Mouse (Mus musculus): ENCODE results near the gene Gja4. TPM values are rescaled to one million over a fixed set of nuclear protein-coding genes. Genes with fewer than 3 reads are reported as not detected.
A peak's percentile ranks its signal among the peaks of the same experiment; 100 is the strongest.

The Gja4 gene
- polyA plus RNA-seq (2021), result 0.12 TPM

DNA sequence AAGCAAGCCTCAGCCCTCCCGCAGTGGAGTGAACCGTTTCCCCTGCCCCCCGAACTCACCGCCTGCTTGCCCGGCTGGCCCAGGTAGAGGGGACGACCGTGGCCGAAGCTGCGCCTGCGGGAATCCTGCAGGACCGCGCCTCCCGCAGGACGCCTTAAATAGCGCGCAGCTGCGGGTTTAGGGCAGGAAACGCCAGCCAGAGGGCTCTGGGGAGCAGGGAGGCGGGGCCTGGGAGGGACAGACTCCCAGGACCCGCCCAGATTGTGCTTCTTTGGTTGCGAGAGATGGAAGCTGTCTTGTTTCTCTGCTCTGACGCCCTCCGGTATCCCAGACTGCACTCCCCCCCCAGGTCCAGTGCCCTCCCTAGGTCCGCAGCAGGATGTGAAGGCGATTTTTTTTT is at the start of gene Gja4:
Gja4 (minus strand) TSS at position 179 of the 400 bp plus-strand sequence.
- peak; percentile 94 for ATAC-seq
- TF ChIP-seq CTCF (IDR thresholded peaks at IDR 0.05), result peak; percentile 65
- peaks cover 4% of the 10 kb centered on the region for H3K27me3 ChIP-seq
- POLR2A ChIA-PET, result no interaction called here
- CTCF ChIA-PET, result interaction anchor here (0.7 to 1.4 kb wide), 4 partner anchors 10 to 70 kb away, joined by 3 to 4 read pairs (median 3); partner anchors contain the start of gene Smim12
- in situ Hi-C loops (cut with MboI; ENCODE audit: low pct_unique_long_range_greater_than_20kb), result no loop called here
- DNase-seq (ENCODE audit: low read depth, low spot score), result no peak

GRCm38 (mm10) chr4:127363331-127363730 is 49.5 kb upstream of the Gja4 start:
- POLR2A ChIA-PET, result no interaction called here
- H3K27me3 ChIP-seq, result no peaks in the 10 kb centered on the region
- DNase-seq (ENCODE audit: low read depth, low spot score), result no peak
- no peak for TF ChIP-seq CTCF (IDR thresholded peaks at IDR 0.05)
- in situ Hi-C loops (cut with MboI; ENCODE audit: low pct_unique_long_range_greater_than_20kb), result loop anchor here (10.0 kb wide), 2 partner anchors 109 to 1181 kb away; no protein-coding TSS in a partner anchor
- CTCF ChIA-PET, result interaction anchor here (0.8 to 1.7 kb wide), 3 partner anchors 9 to 32 kb away, joined by 3 to 7 read pairs (median 3); no protein-coding TSS in a partner anchor
- ATAC-seq, result no peak

DNA sequence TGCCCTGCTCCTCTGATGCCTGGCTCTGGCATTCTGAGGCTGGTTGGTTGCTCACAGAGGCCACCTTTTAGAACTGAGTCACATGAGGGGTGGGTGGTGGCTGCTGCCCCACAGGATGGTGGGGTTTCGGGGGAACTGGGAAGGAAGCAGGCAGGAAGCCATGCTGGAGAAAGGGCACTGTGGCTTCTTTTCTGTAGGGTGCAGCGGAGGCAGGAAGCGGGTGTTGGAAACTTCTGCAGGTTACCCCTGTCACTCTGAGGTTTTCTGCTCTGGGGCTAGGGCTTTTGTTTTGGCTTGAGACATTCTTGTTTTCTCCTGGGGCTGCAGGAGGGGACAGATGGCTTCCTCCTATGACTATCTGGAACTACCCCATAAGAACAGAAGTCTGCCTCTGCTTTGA is 48.7 kb upstream of the Gja4 start:
- in situ Hi-C loops (cut with MboI; ENCODE audit: low pct_unique_long_range_greater_than_20kb), result loop anchor here (10.0 kb wide), 2 partner anchors 108 to 1182 kb away; no protein-coding TSS in a partner anchor
- POLR2A ChIA-PET, result no interaction called here
- ATAC-seq (no peak), DNase-seq (ENCODE audit: low read depth, low spot score) (no peak)
- no peaks in the 10 kb centered on the region for H3K27me3 ChIP-seq
- CTCF ChIA-PET, result interaction anchor here (0.8 to 1.7 kb wide), 3 partner anchors 8 to 31 kb away, joined by 3 to 7 read pairs (median 3); no protein-coding TSS in a partner anchor
- no peak for TF ChIP-seq CTCF (IDR thresholded peaks at IDR 0.05)

- POLR2A ChIA-PET, result no interaction called here
- DNase-seq (ENCODE audit: low read depth, low spot score), result no peak
These were observed 44.2 kb upstream of the Gja4 start, which contains the start of gene Gjb5 for GRCm38 (mm10) chr4:127358018-127358417. Gene Gjb5, minus strand, starts transcription at chr4:127358181.

DNA sequence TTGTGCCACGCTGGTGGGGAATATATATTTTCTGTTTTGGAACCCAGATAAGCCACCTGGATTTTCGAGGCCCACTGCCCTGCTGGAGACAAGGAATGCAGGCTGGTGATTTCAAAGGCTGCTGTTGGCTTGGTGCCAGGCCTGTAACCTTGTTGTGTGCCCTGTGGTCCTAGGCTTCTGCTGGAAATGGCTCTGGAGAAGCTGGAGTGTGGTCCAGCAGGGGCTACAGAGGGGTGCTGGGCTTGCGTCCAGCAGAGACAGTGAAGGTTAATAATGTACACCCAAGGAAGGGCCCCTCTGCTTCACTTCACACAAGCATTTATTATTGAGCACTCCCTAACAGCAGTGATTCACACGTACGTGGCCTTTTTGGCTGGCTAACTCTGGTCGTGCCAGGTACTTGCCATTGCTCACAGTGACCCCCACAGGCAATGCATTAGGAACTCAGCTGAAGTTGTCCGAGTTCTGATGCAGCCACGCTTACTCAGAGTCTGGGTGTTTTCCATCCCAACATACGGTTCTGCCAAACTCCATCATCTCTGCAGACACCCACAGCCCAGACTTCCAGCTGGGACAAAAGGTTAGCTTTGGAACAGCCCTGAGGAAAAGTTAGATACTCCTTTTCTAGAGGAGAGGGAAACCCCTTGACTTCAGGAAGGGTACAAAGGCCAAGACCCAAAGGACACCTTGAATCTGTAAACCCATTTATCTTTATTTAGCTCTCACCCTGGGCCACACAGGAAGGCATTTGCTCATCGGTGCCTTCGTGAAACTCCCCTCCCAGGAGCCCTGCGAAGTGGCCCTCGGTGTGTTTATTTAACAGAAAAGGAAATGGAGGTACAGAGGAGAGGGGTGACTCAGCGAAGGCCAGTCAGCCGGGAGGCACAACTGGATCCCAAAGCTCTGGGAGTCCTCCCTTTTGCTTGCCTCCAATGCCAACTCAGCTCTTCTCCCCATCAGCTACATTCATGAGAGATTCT is 41.0 kb upstream of the Gja4 start:
- TF ChIP-seq CTCF (IDR thresholded peaks at IDR 0.05), result no peak
- ChIA-PET POLR2A (interaction anchor here (1.2 kb wide), 1 partner anchor 12 kb away, joined by 4 read pairs; no protein-coding TSS in a partner anchor), CTCF (interaction anchor here (0.8 to 1.6 kb wide), 4 partner anchors 9 to 105 kb away, joined by 3 to 7 read pairs (median 3); no protein-coding TSS in a partner anchor)
- DNase-seq (ENCODE audit: low read depth, low spot score) (peak; percentile 96), ATAC-seq (peak; percentile 58)
- in situ Hi-C loops (cut with MboI; ENCODE audit: low pct_unique_long_range_greater_than_20kb), result no loop called here
- no peaks in the 10 kb centered on the region for H3K27me3 ChIP-seq

More at GRCm38 (mm10) chr4:127358018-127358417, 44.2 kb upstream of the Gja4 start, which contains the start of gene Gjb5:
- CTCF ChIA-PET, result no interaction called here
- TF ChIP-seq CTCF (IDR thresholded peaks at IDR 0.05), result no peak
- no peak for ATAC-seq
- no peaks in the 10 kb centered on the region for H3K27me3 ChIP-seq
- in situ Hi-C loops (cut with MboI; ENCODE audit: low pct_unique_long_range_greater_than_20kb), result no loop called here

GRCm38 (mm10) chr4:127353951-127354438 is 40.2 kb upstream of the Gja4 start, which contains the start of gene Gjb4:
Gene Gjb4, minus strand, starts transcription at chr4:127354081.
- ChIA-PET POLR2A (interaction anchor here (1.2 kb wide), 1 partner anchor 13 kb away, joined by 4 read pairs; no protein-coding TSS in a partner anchor), CTCF (interaction anchor here (1.1 to 1.6 kb wide), 2 partner anchors 10 to 15 kb away, joined by 3 to 7 read pairs; no protein-coding TSS in a partner anchor)
- TF ChIP-seq CTCF (IDR thresholded peaks at IDR 0.05), result no peak
- no peaks in the 10 kb centered on the region for H3K27me3 ChIP-seq
- peak; percentile 33 for ATAC-seq
- in situ Hi-C loops (cut with MboI; ENCODE audit: low pct_unique_long_range_greater_than_20kb), result no loop called here
- DNase-seq (ENCODE audit: low read depth, low spot score), result no peak

DNA sequence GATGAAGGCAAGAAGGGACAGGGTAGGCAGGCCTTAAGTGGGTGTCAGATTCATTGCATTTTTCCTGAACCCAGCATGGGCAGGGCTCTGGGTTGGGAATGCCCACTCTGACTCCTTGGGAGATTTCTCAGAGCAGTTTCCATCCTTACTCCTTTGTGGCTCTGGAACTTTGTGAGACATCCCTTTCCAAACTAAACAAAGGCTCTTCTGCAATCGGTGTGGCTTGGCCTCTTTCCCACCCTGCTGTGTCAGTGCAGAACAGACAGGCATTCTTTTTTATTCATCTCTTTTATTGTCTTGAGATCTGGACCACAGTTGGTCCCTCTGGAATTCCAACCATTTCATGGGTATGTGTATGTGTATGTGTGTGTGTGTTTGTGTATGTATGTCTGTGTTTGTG is 38.8 kb upstream of the Gja4 start:
- in situ Hi-C loops (cut with MboI; ENCODE audit: low pct_unique_long_range_greater_than_20kb), result no loop called here
- ATAC-seq (peak; percentile 19), DNase-seq (ENCODE audit: low read depth, low spot score) (peak; percentile 92)
- no peak for TF ChIP-seq CTCF (IDR thresholded peaks at IDR 0.05)
- ChIA-PET POLR2A (no interaction called here), CTCF (no interaction called here)
- no peaks in the 10 kb centered on the region for H3K27me3 ChIP-seq

DNA sequence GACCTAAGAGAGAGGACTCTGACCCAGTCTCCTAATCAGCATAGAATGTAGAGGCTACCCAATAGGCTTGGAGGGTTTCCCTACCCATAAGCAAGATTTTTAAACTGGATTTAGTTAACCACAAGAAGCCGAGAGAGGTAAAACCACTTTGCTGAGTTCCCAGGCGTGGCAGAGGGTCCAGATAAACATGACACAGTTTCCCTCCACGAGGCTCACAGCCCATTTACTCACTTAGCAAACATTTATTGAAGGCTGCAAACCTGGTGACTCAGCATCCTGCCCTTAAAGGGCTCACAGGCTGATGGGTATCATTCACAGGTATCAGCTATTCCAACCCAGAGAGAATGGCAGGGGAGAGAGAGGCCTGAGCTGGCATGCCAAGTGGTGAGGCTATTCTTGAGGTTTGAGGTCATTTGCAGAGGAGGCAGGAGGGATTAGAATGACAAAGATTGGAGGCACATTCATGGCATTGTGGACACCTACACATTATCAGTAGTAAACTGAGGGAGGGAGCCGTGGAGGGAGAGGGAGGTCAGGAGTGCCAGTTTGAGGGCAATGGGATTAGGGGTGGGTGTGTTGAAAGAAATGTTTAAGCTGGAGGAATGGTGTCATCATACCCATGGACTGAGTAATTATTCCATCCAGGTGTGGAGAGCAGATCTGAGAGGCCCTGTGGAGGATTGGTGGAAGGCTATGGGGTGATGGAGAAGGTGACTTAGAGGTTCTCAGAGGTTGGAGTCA is 35.9 kb upstream of the Gja4 start:
- POLR2A ChIA-PET, result no interaction called here
- TF ChIP-seq CTCF (IDR thresholded peaks at IDR 0.05), result no peak
- DNase-seq (ENCODE audit: low read depth, low spot score) (peak; percentile 88), ATAC-seq (peak; percentile 51)
- CTCF ChIA-PET, result no interaction called here
- no peaks in the 10 kb centered on the region for H3K27me3 ChIP-seq
- in situ Hi-C loops (cut with MboI; ENCODE audit: low pct_unique_long_range_greater_than_20kb), result no loop called here

- ATAC-seq, result no peak
- in situ Hi-C loops (cut with MboI; ENCODE audit: low pct_unique_long_range_greater_than_20kb), result no loop called here
- POLR2A ChIA-PET, result interaction anchor here (0.7 kb wide), 1 partner anchor 804 kb away, joined by 3 read pairs; no protein-coding TSS in a partner anchor
These were observed 31.2 kb upstream of the Gja4 start for GRCm38 (mm10) chr4:127345000-127345399.

DNA sequence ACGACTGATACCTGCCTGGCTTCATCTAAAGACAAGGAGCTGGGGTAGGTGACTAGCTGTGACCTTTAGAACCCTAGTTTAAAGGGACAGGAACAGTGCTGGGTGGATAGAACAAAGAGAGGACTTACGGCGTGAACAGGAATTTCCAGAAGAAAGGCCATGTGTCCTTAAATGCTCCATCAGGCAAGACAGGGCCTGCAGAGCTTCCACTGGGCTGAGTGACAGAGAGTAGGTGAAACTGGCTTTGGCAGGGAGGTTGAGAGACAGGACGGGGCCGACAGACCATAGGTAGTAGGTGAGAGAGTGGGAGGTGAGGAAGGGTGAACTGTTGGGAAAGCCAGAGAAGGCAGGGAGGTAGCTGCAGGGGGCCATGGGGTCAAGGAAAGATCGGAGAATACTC is 27.5 kb upstream of the Gja4 start:
- ChIA-PET POLR2A (no interaction called here), CTCF (interaction anchor here (1.1 to 1.3 kb wide), 2 partner anchors 11 to 14 kb away, joined by 3 read pairs; no protein-coding TSS in a partner anchor)
- no peaks in the 10 kb centered on the region for H3K27me3 ChIP-seq
- TF ChIP-seq CTCF (IDR thresholded peaks at IDR 0.05), result no peak
- DNase-seq (ENCODE audit: low read depth, low spot score), result no peak
- no peak for ATAC-seq
- in situ Hi-C loops (cut with MboI; ENCODE audit: low pct_unique_long_range_greater_than_20kb), result no loop called here

More at GRCm38 (mm10) chr4:127345000-127345399, 31.2 kb upstream of the Gja4 start:
- no peak for TF ChIP-seq CTCF (IDR thresholded peaks at IDR 0.05)
- CTCF ChIA-PET, result interaction anchor here (2.1 kb wide), 1 partner anchor 9 kb away, joined by 8 read pairs; no protein-coding TSS in a partner anchor
- H3K27me3 ChIP-seq, result no peaks in the 10 kb centered on the region
- DNase-seq (ENCODE audit: low read depth, low spot score), result no peak
